Mouse (Mus musculus): ENCODE results near the gene Gm7682.
"Not testable (repeated sequence)": the region's sequence is repeated elsewhere in the genome, so short reads cannot be mapped to it uniquely, and the experiment has no call there.

Gm7682 gene

GRCm38 (mm10) chr5:94445484-94445883 lies at the start of gene Gm7682:
TSS of gene Gm7682 (plus strand) at chr5:94445784.
- DNase-seq (ENCODE audit: extremely low spot score, low spot score) = not testable (repeated sequence)

Measured in neural tube, embryonic 10.5 days (tissue).